Mouse (Mus musculus) cerebellum, postnatal 25 days (tissue): ENCODE data around the gene Mien1.
A peak's percentile ranks its signal among the peaks of the same experiment; 100 is the strongest.

Experiments used
- DNase-seq, 2 experiments: peaks; one replicate each; pipeline ENCODE4 v3.0.0; 2021; ENCODE audit warnings: mixed read lengths in 2 of 2

The Mien1 gene

GRCm38 (mm10) chr11:98438331-98439158 is at the start of gene Mien1:
TSS of gene Mien1 (minus strand) at chr11:98438991.
- DNase-seq, result peak; percentile 99

GRCm38 (mm10) chr11:98487526-98488040 is 48.8 kb upstream of the Mien1 start:
- DNase-seq, result no peak

GRCm38 (mm10) chr11:98485749-98486148 is 47.0 kb upstream of the Mien1 start:
- DNase-seq, result no peak

GRCm38 (mm10) chr11:98482067-98482466 is 43.3 kb upstream of the Mien1 start:
- DNase-seq, result no peak

GRCm38 (mm10) chr11:98481231-98481630 is 42.4 kb upstream of the Mien1 start:
- no peak for DNase-seq

GRCm38 (mm10) chr11:98479940-98480497 is 41.2 kb upstream of the Mien1 start:
- DNase-seq, result no peak

GRCm38 (mm10) chr11:98479026-98479939 is 40.5 kb upstream of the Mien1 start:
- DNase-seq, result no peak

GRCm38 (mm10) chr11:98477011-98477701 is 38.4 kb upstream of the Mien1 start:
- DNase-seq, result no peak

GRCm38 (mm10) chr11:98476434-98476807 is 37.6 kb upstream of the Mien1 start:
- DNase-seq, result no peak

GRCm38 (mm10) chr11:98475630-98476433 is 37.0 kb upstream of the Mien1 start:
- no peak for DNase-seq

- DNase-seq, result no peak
These were observed 36.2 kb upstream of the Mien1 start for GRCm38 (mm10) chr11:98474967-98475366.

GRCm38 (mm10) chr11:98473916-98474479 is 35.2 kb upstream of the Mien1 start:
- DNase-seq, result no peak

- no peak for DNase-seq
These were observed 33.9 kb upstream of the Mien1 start for GRCm38 (mm10) chr11:98472696-98473095.

- DNase-seq, result no peak
These were observed 32.0 kb upstream of the Mien1 start for GRCm38 (mm10) chr11:98470795-98471194.

- no peak for DNase-seq
These were observed 31.2 kb upstream of the Mien1 start for GRCm38 (mm10) chr11:98469761-98470714.

GRCm38 (mm10) chr11:98464516-98464915 is 25.7 kb upstream of the Mien1 start:
- no peak for DNase-seq

GRCm38 (mm10) chr11:98463911-98464310 is 25.1 kb upstream of the Mien1 start:
- no peak for DNase-seq

GRCm38 (mm10) chr11:98462255-98462654 is 23.5 kb upstream of the Mien1 start:
- no peak for DNase-seq

GRCm38 (mm10) chr11:98461109-98461720 is 22.4 kb upstream of the Mien1 start:
- DNase-seq, result no peak

- no peak for DNase-seq
These were observed 21.1 kb upstream of the Mien1 start for GRCm38 (mm10) chr11:98459860-98460259.
